Mouse (Mus musculus) hindbrain, embryonic 13.5 days (tissue): Measurements from ENCODE around the gene Bnipl. TPM values are rescaled to one million over a fixed set of nuclear protein-coding genes. Genes with fewer than 3 reads are reported as not detected.

Source experiments
- polyA plus RNA-seq: library from polyadenylated mRNA; unstranded; fragments of >200 nt; fragmentation: Nextera tagmentation; extraction: Ambion mirVana; gene quantifications from 2 replicates; pipeline ENCODE4 v1.2.1, GENCODE M21; 2015

The Bnipl gene
- polyA plus RNA-seq, 1 experiment from 2014 or later = 0.25 TPM

Other genes with a start within 250 kb of the Bnipl start
- gene Zfp687, start 235.7 kb downstream of the Bnipl start, polyA plus RNA-seq = 21.6 and 22.8 TPM in 2 replicates
- 269 and 277 TPM in 2 replicates for gene Psmd4, start 208.6 kb downstream of the Bnipl start, polyA plus RNA-seq
- 15.4 and 16.7 TPM in 2 replicates for gene Pip5k1a, start 144.3 kb downstream of the Bnipl start, polyA plus RNA-seq
- gene Vps72, start 140.2 kb downstream of the Bnipl start, polyA plus RNA-seq = 219 and 221 TPM in 2 replicates
- 0.99 and 1.5 TPM in 2 replicates for gene Tmod4, start 126.7 kb downstream of the Bnipl start, polyA plus RNA-seq
- gene Scnm1, start 117.2 kb downstream of the Bnipl start, polyA plus RNA-seq = 95.9 and 97.1 TPM in 2 replicates
- gene Lysmd1, start 117.1 kb downstream of the Bnipl start, polyA plus RNA-seq = 36.8 and 38.4 TPM in 2 replicates
- gene Tnfaip8l2, start 108.8 kb downstream of the Bnipl start, polyA plus RNA-seq = 2.8 and 3.1 TPM in 2 replicates
- 31.5 and 31.8 TPM in 2 replicates for gene Sema6c, start 90.7 kb downstream of the Bnipl start, polyA plus RNA-seq
- gene Gabpb2, start 33.3 kb downstream of the Bnipl start, polyA plus RNA-seq = 4.5 and 4.6 TPM in 2 replicates
- 65.5 and 68.9 TPM in 2 replicates for gene Cdc42se1, start 22.5 kb downstream of the Bnipl start, polyA plus RNA-seq
- gene Mllt11, start 19.0 kb downstream of the Bnipl start, polyA plus RNA-seq = 307 and 311 TPM in 2 replicates
- gene Gm128, start 9.6 kb downstream of the Bnipl start, polyA plus RNA-seq = 0.19 and 0.26 TPM in 2 replicates
- gene Mindy1, start 30.2 kb upstream of the Bnipl start, polyA plus RNA-seq = 42.2 and 43.0 TPM in 2 replicates
- gene Prune1, start 30.9 kb upstream of the Bnipl start, polyA plus RNA-seq = 50.3 and 51.8 TPM in 2 replicates
- 0.31 and 0.38 TPM in 2 replicates for gene Anxa9, start 56.0 kb upstream of the Bnipl start, polyA plus RNA-seq
- 91.8 and 93.7 TPM in 2 replicates for gene Cers2, start 63.6 kb upstream of the Bnipl start, polyA plus RNA-seq
- gene Setdb1, start 106.0 kb upstream of the Bnipl start, polyA plus RNA-seq = 45.6 and 46.2 TPM in 2 replicates
- not detected in 2 replicates for gene 4930558C23Rik, start 151.6 kb upstream of the Bnipl start, polyA plus RNA-seq
- 20.0 and 21.0 TPM in 2 replicates for gene Arnt, start 183.2 kb upstream of the Bnipl start, polyA plus RNA-seq
- gene Ctsk, start 248.1 kb upstream of the Bnipl start, polyA plus RNA-seq = 10.8 and 15.6 TPM in 2 replicates